9 mouse cellular contexts compared by ENCODE assay signal in the genomic region with DNA sequence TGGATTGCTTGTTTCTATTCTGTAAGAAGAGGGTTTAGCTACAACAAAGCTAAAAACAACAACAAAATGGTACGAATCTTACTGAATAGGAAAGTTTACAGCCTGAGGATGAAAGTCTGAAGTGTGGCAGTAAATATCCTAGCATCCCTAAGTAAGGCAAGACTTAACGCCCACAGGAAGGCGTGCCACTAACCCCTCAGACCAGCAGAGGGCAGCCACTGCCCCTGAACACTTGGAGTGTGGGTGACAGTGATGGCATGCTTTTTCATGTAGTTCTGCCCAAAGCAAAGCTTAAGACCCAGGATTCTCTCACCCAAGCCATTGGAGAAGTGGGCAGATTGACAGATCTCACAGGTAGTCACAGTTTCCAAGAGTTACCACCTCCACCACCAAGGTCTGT. TPM values are rescaled to one million over a fixed set of nuclear protein-coding genes. Genes with fewer than 3 reads are reported as not detected.
DNase-seq lines count a peak whose midpoint lies in the region; ATAC-seq and TF ChIP-seq lines count a peak whose summit lies in the region.
"Had no signal": no experiment of that assay in that cellular context is flagged by ENCODE, and none has a peak within 500 bp of the region (broad histone marks: within the 10 kb centered on the region; RNA-seq: fewer than 3 reads in every experiment).

No protein-coding gene starts in this region.

- H3K36me3 ChIP-seq in lung, embryonic 14.5 days (ENCODE audit: insufficient read depth), result peaks cover 43% of the 10 kb centered on the region

- no peak overlapping the region for H3K4me2 ChIP-seq in lung, embryonic 14.5 days
- H3K4me2 ChIP-seq: heart, embryonic 13.5 days had no signal

- no peak overlapping the region for H3K9ac ChIP-seq in lung, embryonic 14.5 days
- H3K9ac ChIP-seq: heart, embryonic 13.5 days had no signal

- no peaks in the 10 kb centered on the region for H3K4me1 ChIP-seq in bone marrow, adult 2 months (ENCODE audit: control insufficient read depth, insufficient read depth, low read length)
- no peaks in the 10 kb centered on the region for H3K4me1 ChIP-seq in lung, embryonic 14.5 days (ENCODE audit: insufficient read depth)
- H3K4me1 ChIP-seq: heart, embryonic 13.5 days had no signal

- WGBS in bone marrow, adult 2 months, result 43% methylated on average over 3 of the region's 3 CpGs
- 45% methylated on average over 3 of the region's 3 CpGs for WGBS in lung, embryonic 14.5 days

- intact Hi-C loops in left cerebral cortex, postnatal 14 days (cut with DNase I), result no loop called here

- no peak overlapping the region for H3K27ac ChIP-seq in bone marrow, adult 2 months (ENCODE audit: control insufficient read depth, insufficient read depth, low read depth, low read length, poor library complexity)
- no peak overlapping the region for H3K27ac ChIP-seq in lung, embryonic 14.5 days (ENCODE audit: low read depth)
- H3K27ac ChIP-seq: heart, embryonic 13.5 days had no signal

- peak; percentile 78 for TF ChIP-seq CTCF in bone marrow, adult 2 months (IDR thresholded peaks at IDR 0.05; ENCODE audit: control insufficient read depth, insufficient read depth, low read length)
- TF ChIP-seq CTCF in lung, embryonic 14.5 days (IDR thresholded peaks at IDR 0.05; ENCODE audit: low read depth), result peak; percentile 81

- DNase-seq in adrenal gland, postnatal 10 days, result peak; percentile 59
- DNase-seq in adrenal gland, adult 8-10 months, result no peak
- DNase-seq in left cerebral cortex, postnatal 14 days (ENCODE audit: low spot score in 2 of 2), result peak; percentile 34 to 47
- no peak for DNase-seq in left cerebral cortex, adult 8-10 months (ENCODE audit: low spot score in 2 of 2)
- DNase-seq in lung, embryonic 14.5 days, result peak; percentile 74
- peak; percentile 69 for DNase-seq in thymus, postnatal 4 days
- DNase-seq in yolk sac, embryonic 10.5 days (ENCODE audit: low spot score), result no peak

- no peak for TF ChIP-seq POLR2A in bone marrow, adult 2 months (IDR thresholded peaks at IDR 0.05; ENCODE audit: borderline replicate concordance, control insufficient read depth, low read depth, low read length)

- ATAC-seq in lung, embryonic 14.5 days (ENCODE audit: insufficient read depth), result peak; percentile 41; the same call in 1 of the 2 replicates

- no peak overlapping the region for H3K4me3 ChIP-seq in bone marrow, adult 2 months (replicated peaks; ENCODE audit: control insufficient read depth, low read depth, low read length)
- no peak overlapping the region for H3K4me3 ChIP-seq in lung, embryonic 14.5 days (ENCODE audit: low read depth, low read length)
- H3K4me3 ChIP-seq: heart, embryonic 13.5 days had no signal

- H3K9me3 ChIP-seq in lung, embryonic 14.5 days (ENCODE audit: low read depth, low read length), result no peaks in the 10 kb centered on the region
- H3K9me3 ChIP-seq: heart, embryonic 13.5 days had no signal

- no peaks in the 10 kb centered on the region for H3K27me3 ChIP-seq in lung, embryonic 14.5 days (ENCODE audit: insufficient read depth, low read length)
- H3K27me3 ChIP-seq: heart, embryonic 13.5 days had no signal

RNA-seq across cellular contexts. Expression of a gene that starts 11.1 kb away (rescaled TPM):
- total RNA-seq in adrenal gland, postnatal 10 days (2021), result 1 to 10 TPM; 1.4 to 2.1 TPM
- under 1 TPM in 3 of 4 experiments, not detected in 1; 0.52 to 0.77 (median 0.75) TPM for total RNA-seq in adrenal gland, adult 8-10 months (2022)
- total RNA-seq in left cerebral cortex, postnatal 14 days (2021), result not detected
- total RNA-seq in left cerebral cortex, adult 8-10 months (2022), result 1 to 10 TPM in 2 of 4 experiments, under 1 TPM in 2; 0.55 to 2.1 (median 1.1) TPM
- 2.5 TPM in 1 of 2 replicates, not detected in the other for polyA plus RNA-seq in bone marrow, adult 2 months (2011; ENCODE audit: insufficient read depth, insufficient read length, low replicate concordance, missing spikeins)
- polyA plus RNA-seq in lung, embryonic 14.5 days (2014; fragmentation: Nextera tagmentation; extraction: Ambion mirVana), result 1.8 and 2.5 TPM in 2 replicates

RNA-seq across cellular contexts. Expression of a gene that starts 11.5 kb away (rescaled TPM):
- total RNA-seq in adrenal gland, postnatal 10 days (2021), result under 1 TPM; 0.18 to 0.33 TPM
- total RNA-seq in adrenal gland, adult 8-10 months (2022), result under 1 TPM; 0.20 to 0.80 (median 0.62) TPM
- total RNA-seq in left cerebral cortex, postnatal 14 days (2021), result 1 to 10 TPM; 1.7 to 2.1 TPM
- total RNA-seq in left cerebral cortex, adult 8-10 months (2022), result 1 to 10 TPM; 1.7 to 2.6 (median 2.4) TPM
- polyA plus RNA-seq in bone marrow, adult 2 months (2011; ENCODE audit: insufficient read depth, insufficient read length, low replicate concordance, missing spikeins), result 1.7 TPM in 1 of 2 replicates, not detected in the other
- polyA plus RNA-seq in lung, embryonic 14.5 days (2014; fragmentation: Nextera tagmentation; extraction: Ambion mirVana), result 0.61 and 0.93 TPM in 2 replicates

RNA-seq across cellular contexts. Expression of a gene that starts 47.4 kb away (rescaled TPM):
- 10 to 100 TPM; 15.5 to 20.7 TPM for total RNA-seq in adrenal gland, postnatal 10 days (2021)
- 10 to 100 TPM; 20.0 to 30.8 (median 25.2) TPM for total RNA-seq in adrenal gland, adult 8-10 months (2022)
- total RNA-seq in left cerebral cortex, postnatal 14 days (2021), result 10 to 100 TPM; 43.4 to 45.1 TPM
- total RNA-seq in left cerebral cortex, adult 8-10 months (2022), result 10 to 100 TPM; 54.1 to 61.6 (median 57.4) TPM
- 9.4 and 12.5 TPM in 2 replicates for polyA plus RNA-seq in bone marrow, adult 2 months (2011; ENCODE audit: insufficient read depth, insufficient read length, low replicate concordance, missing spikeins)
- polyA plus RNA-seq in lung, embryonic 14.5 days (2014; fragmentation: Nextera tagmentation; extraction: Ambion mirVana), result 19.9 and 22.2 TPM in 2 replicates

Comparison
In these comparisons a context has a peak if more than half of its experiments do, and no peak if none do; other contexts are left out.
1. DNase-seq: peak in adrenal gland, postnatal 10 days (single experiment), left cerebral cortex, postnatal 14 days (2 of 2), lung, embryonic 14.5 days (single experiment) and thymus, postnatal 4 days (single experiment); none in adrenal gland, adult 8-10 months (single experiment), left cerebral cortex, adult 8-10 months (0 of 2) and yolk sac, embryonic 10.5 days (single experiment).